Mouse (Mus musculus): ENCODE measurements around the gene Ntrk3.

Gene Ntrk3

GRCm38 (mm10) chr7:78449909-78450592 is 287.8 kb downstream of the Ntrk3 start:
- DNase-seq (ENCODE audit: extremely low read depth, insufficient read length, low spot score), result no peak

DNA sequence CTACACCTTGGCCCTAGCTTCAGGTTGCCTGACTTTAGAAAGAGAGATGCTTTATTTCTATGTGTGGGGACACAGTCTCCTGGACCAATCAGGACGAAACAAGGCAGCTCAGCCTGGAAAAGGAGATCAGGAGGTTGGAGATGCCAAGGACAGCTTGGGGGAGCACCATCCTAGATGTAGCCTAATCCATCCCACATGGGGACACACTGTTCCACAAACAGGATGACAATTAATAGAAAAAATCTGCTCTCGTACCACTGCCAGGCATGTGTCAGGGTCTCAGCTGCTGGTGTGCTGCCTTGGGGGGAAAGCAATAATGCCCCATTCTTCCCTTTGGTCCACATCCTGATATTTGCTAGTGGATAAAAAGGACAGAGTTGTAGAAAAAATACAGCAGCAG is 289.0 kb downstream of the Ntrk3 start:
- no peak for DNase-seq (ENCODE audit: extremely low read depth, insufficient read length, low spot score)

GRCm38 (mm10) chr7:78443373-78444036 is 294.3 kb downstream of the Ntrk3 start:
- DNase-seq (ENCODE audit: extremely low read depth, insufficient read length, low spot score), result no peak

DNA sequence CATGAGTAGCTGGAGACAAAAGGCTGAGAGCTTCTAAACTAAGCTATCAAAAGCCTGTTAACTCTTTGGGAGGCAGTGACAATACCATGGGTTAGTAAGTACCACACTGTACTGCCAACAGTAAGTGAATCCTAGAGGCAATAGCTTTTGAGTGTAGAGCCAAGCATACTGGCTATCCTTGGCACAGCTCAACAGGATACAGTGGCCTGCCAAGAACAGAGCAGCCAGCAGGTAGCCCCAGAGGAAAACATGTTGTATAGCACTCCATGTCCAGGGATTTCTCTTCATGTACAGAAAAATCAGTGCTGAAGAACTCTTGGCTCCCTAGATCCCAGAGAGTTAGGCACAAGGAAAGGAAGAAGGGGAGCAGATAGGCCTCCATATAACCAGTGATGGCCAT is 296.1 kb downstream of the Ntrk3 start:
- no peak for DNase-seq (ENCODE audit: extremely low read depth, insufficient read length, low spot score)

- no peak for DNase-seq (ENCODE audit: extremely low read depth, insufficient read length, low spot score)
Measured at GRCm38 (mm10) chr7:78440896-78441295, 296.9 kb downstream of the Ntrk3 start.

GRCm38 (mm10) chr7:78440476-78440875 is 297.3 kb downstream of the Ntrk3 start:
- no peak for DNase-seq (ENCODE audit: extremely low read depth, insufficient read length, low spot score)

DNA sequence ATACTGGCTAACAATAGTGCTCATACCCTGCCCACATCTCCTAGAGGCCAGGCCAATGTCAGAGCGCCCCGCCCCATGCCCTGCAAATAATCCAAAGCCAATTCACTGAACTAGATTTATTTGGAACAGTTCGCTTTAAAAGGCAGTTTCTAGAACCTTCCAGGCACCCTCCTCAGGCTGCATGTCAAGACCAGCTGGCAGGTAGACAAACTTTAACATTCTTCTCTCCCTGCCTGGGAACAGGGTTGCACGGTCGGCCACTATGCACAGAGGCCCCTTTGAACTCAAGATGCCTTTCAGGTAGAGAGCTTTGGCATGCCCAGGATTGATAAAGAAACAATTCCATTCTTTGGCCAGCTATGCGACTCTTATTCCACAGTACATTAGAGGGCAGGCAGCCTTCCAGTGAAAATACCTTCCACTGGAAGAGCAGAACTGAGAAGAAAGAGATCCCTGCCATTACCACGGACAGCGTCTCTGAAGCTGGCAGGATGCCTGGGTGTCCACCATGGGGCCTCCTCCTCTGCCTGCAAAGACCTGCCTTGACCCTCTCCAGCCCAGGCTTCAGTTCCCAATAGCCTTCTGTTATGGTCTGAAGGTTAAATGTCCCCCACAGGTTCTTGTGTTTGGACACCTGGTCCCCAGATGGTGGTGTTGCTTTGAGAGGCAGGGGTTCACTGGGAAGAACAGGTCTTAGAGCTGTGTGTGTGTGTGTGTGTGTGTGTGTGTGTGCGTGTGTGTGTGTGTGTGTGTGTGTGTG is 298.3 kb downstream of the Ntrk3 start:
- no peak for DNase-seq (ENCODE audit: extremely low read depth, insufficient read length, low spot score)

DNA sequence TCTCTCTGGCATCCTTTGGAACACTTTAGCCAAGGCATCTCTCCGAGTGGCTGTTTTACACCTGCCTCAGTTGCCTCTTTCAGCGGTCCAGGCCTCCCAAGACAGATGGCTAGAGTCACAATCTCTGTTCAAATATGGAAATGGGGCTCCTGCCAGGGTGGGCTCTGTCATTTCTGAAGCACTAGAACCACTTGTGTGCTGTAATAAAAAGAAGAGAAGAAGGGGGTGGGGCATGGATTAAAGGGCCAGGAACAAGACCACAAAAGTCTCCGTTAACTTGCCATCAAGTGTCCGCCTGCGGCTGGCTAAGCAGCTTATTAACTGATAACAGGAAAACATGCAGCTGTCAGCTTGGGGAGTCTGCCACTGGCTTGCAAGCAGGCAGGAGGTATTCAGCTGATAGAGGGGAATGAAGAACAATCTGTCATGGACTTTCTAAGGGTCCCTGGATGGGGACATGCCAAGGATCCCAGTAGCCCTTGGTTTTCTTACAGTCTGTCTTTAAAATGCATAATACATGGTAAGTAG is 304.1 kb downstream of the Ntrk3 start:
- DNase-seq (ENCODE audit: extremely low read depth, insufficient read length, low spot score), result no peak

DNA sequence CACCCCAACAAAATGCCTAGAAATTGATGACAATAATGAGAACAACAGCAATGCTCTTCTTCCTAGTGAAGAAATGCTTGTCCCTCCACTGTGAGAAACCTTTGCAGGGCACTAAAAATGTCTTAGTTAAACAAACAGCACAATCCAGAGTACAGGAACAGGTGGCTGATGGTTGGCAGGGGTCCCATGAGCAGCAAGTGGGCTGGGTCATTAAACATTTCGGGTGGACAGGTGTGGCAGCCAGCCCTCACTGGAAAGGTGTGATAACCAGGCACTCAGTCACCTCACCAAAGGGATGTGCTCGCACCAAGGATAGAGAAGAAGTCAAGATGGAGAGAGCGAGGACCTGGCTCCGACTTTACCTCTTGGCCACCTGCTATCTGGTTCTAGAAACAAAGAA is 306.2 kb downstream of the Ntrk3 start:
- no peak for DNase-seq (ENCODE audit: extremely low read depth, insufficient read length, low spot score)

DNA sequence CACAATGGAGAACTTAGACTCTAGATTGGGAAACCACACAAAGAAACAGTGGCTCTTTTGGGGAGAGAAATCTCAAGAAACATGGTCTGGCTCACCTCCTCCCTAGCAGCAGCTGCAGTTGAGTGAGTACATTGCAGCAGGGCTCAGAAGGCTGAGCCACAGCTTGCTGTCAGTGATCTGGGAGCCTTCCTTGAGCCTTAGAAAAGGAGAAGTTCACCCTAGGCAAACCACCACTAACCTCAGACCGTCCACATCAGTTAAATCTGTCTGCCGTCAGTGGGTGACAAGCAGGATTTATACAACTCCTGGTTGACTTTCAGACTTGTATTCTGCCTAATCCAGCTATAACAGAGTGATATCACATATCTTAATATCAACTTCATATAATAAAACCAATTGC is 325.6 kb downstream of the Ntrk3 start:
- no peak for DNase-seq (ENCODE audit: extremely low read depth, insufficient read length, low spot score)

- DNase-seq (ENCODE audit: extremely low read depth, insufficient read length, low spot score), result no peak
Measured at GRCm38 (mm10) chr7:78409970-78410369, 327.8 kb downstream of the Ntrk3 start.

GRCm38 (mm10) chr7:78406641-78407291 is 331.0 kb downstream of the Ntrk3 start:
- DNase-seq (ENCODE audit: extremely low read depth, insufficient read length, low spot score), result no peak

DNA sequence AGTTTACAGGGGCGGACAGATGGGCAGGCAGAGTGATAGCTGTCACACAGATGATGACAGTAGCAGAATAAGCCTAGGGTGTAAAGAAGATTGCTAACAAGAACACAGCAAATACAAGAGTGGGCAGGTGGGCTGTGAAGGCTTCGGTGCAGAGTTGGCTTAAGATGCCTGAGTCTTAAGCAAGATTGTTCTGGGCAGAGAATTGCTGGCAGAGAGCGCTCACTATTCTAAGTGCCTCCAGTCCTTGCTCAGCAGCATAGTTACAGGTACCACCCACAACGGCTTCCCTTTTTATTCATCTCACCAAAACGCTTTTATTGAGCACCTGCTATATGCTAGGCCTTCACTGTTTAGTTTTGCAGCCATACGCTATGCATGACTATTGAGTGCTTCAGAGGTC is 333.3 kb downstream of the Ntrk3 start:
- DNase-seq (ENCODE audit: extremely low read depth, insufficient read length, low spot score), result no peak

DNA sequence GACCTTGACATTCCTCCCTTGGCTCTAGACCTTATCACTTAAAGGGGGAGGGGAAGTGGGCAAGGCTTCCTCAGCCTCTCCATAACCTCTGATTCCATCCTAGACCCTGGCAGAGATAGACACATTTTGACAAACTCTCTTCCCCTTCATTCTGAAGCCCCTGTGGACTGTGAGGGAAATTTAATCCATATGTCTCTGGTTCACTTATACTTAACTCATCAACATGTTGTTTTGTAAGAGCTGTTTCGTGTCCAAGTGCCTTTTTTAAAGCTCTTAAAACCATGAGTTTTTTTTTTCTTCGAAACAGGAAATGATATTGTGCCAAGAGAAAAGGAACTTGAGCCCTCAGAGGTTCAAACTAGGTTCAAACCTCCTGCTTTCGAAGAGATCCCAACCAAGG is 335.3 kb downstream of the Ntrk3 start:
- no peak for DNase-seq (ENCODE audit: extremely low read depth, insufficient read length, low spot score)

DNA sequence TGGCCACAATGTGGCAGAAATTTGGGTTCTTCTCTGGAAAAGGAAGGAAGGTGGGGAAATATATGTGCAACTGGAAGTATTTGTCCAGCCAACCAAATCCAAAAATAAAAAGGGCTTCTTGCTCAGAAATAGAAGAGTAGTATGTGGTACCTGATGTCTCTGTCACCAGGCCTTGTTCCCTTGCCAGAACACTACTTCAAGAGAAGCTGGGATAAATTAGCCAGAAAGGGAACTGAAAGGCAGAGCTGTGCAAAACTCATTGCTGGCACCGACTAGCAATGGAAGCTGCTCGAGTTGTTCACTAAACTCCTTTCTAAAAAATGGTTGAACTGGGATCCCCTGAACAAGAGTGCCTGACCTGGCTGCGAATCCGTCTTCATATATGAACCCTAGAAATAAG is 337.6 kb downstream of the Ntrk3 start:
- DNase-seq (ENCODE audit: extremely low read depth, insufficient read length, low spot score), result no peak

DNA sequence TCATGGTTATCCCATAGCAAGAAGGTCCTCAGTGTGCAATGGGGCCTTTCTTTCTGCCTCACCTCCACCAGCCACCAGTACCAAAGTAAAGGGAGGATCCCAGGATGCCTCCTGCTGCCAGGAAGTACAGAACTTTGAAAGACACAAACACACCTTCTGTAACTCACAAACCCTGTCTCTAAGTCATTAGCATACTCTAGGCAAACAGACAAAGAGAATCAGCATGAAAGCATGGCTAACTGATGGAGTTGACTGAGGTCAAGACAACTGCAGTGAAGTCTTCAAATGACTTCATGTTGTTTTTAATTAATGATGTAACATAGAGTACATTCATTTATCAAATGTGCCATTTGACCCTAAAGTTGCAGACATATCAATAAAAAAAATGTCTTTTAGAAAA is 339.4 kb downstream of the Ntrk3 start:
- no peak for DNase-seq (ENCODE audit: extremely low read depth, insufficient read length, low spot score)

DNA sequence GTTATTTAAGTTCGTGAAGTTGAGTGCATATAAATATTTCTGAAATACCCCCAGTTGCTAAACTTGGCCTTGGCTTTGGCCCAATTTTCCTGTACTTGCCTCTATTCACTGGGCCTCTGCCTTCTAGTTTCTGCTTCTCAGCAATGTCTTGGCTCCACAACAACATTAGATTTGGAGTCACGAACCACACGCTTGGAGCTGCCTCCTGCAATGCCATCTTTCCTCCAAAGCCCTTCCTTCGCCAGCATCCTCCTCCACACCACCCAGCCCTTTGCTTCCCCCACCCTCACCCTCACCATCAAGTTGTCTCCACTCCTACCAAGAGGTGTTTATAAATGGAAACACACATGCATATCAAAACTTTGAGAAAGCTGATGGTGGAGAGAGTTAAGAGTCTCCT is 340.6 kb downstream of the Ntrk3 start:
- DNase-seq (ENCODE audit: extremely low read depth, insufficient read length, low spot score), result no peak

GRCm38 (mm10) chr7:78390019-78390418 is 347.8 kb downstream of the Ntrk3 start:
- no peak for DNase-seq (ENCODE audit: extremely low read depth, insufficient read length, low spot score)

GRCm38 (mm10) chr7:78388101-78388500 is 349.7 kb downstream of the Ntrk3 start:
- DNase-seq (ENCODE audit: extremely low read depth, insufficient read length, low spot score), result no peak

DNA sequence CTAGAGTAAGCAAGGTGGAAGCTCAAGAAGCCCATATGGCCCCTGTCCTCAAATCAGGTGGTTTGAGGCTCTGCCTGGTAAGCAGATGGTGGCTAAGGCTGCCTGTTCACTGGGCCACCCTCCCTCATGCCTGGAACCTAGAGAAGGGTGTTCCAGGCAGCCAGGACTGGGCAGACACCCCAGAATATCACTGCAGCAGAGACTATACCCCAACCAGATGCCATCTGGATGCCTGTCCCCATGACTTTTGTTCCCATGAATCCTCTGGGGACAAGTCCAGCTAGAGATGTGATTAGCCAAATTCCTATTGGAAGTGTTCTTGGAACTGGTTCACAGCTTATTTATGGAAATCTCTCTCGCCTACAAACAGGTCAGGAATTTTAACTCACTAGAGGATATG is 351.8 kb downstream of the Ntrk3 start:
- DNase-seq (ENCODE audit: extremely low read depth, insufficient read length, low spot score), result no peak

DNA sequence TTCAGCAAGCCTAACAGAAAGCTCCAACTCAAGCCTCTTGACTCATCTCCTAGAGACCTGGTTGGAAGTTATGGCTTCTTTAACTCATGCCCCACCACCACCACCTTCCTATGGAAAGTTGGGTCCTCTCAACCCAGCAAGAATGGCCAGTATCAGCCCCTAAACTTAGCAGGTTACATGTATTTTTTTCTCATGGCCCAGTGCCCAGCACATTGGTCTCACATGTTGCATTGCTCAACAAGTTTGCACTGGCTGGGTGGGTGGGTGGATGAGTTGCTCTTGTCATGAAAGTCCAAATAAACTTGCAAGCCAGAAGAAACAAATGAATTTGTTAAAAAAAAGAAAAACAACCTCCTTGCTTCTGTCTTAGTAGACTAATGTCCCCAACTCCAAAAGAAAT is 353.7 kb downstream of the Ntrk3 start:
- DNase-seq (ENCODE audit: extremely low read depth, insufficient read length, low spot score), result no peak
